Mouse (Mus musculus) embryonic facial prominence, embryonic 14.5 days (tissue): ENCODE results near the gene Pgm5. TPM values are rescaled to one million over a fixed set of nuclear protein-coding genes. Genes with fewer than 3 reads are reported as not detected.

Experiments used
- ATAC-seq: fragments of 200-750 bp; cut with Nextera tagmentation; 2 replicates; pipeline ENCODE4 v1.8.0; 2017; ENCODE audit warnings: low read depth, moderate number of reproducible peaks, moderate TSS enrichment
- DNase-seq: peaks from one replicate; pipeline ENCODE4 v3.0.0-alpha.2; 2015; ENCODE audit warnings: low spot score
- H3K27ac ChIP-seq: fragments of 300-500 bp; sonication (generic); replicated peaks from 2 replicates; pipeline ENCODE4 v1.5.1; 2014; ENCODE audit warnings: low read depth, mild to moderate bottlenecking, low read length, moderate library complexity
- H3K27me3 ChIP-seq: fragments of 300-500 bp; sonication (generic); replicated peaks from 2 replicates; pipeline ENCODE4 v1.6.1; 2014; ENCODE audit warnings: low read length; ENCODE audit not compliant: control insufficient read depth, insufficient read depth
- H3K36me3 ChIP-seq: fragments of 300-500 bp; sonication (generic); 2 replicates; pipeline ENCODE4 v1.6.1; 2014; ENCODE audit warnings: low read length, mixed read lengths; ENCODE audit not compliant: control insufficient read depth, insufficient read depth
- H3K4me1 ChIP-seq: fragments of 300-500 bp; sonication (generic); 2 replicates; pipeline ENCODE4 v1.6.1; 2014; ENCODE audit warnings: antibody characterized with exemption, low read length; ENCODE audit not compliant: control insufficient read depth, insufficient read depth
- H3K4me2 ChIP-seq: fragments of 300-500 bp; sonication (generic); 2 replicates; pipeline ENCODE4 v1.6.1; 2014; ENCODE audit warnings: low read depth, mild to moderate bottlenecking, low read length, moderate library complexity, mixed read lengths
- H3K4me3 ChIP-seq: fragments of 300-500 bp; sonication (generic); 2 replicates; pipeline ENCODE4 v1.5.1; 2014; ENCODE audit warnings: low read depth, mild to moderate bottlenecking, low read length
- H3K9ac ChIP-seq: fragments of 300-500 bp; sonication (generic); 2 replicates; pipeline ENCODE4 v1.6.1; 2014; ENCODE audit warnings: low read depth, mild to moderate bottlenecking, low read length, moderate library complexity, mixed read lengths
- H3K9me3 ChIP-seq: fragments of 300-500 bp; sonication (generic); 2 replicates; pipeline ENCODE4 v1.6.1; 2016; ENCODE audit warnings: low read length; ENCODE audit not compliant: control insufficient read depth
- WGBS: fragments of 180-500 bp; shearing (Covaris S2); extraction: QIAGEN DNeasy Blood & Tissue Kit; methylation state at CpG from one replicate; pipeline ENCODE4 v1.1.7; 2014; 5-methylcytosine and 5-hydroxymethylcytosine counted together
- polyA plus RNA-seq: library from polyadenylated mRNA; unstranded; fragments of >200 nt; fragmentation: Nextera tagmentation; extraction: Ambion mirVana; gene quantifications from 2 replicates; pipeline ENCODE4 v1.2.1, GENCODE M21; 2014

The Pgm5 gene
- polyA plus RNA-seq = 6.8 and 7.3 TPM in 2 replicates

- ATAC-seq (peak; percentile 92), DNase-seq (peak; percentile 72)
- H3K4me3 ChIP-seq = peak within 1 kb of the TSS; percentile 59
- no peaks in the 10 kb centered on the region for H3K36me3 ChIP-seq
- H3K4me1 ChIP-seq = no peaks in the 10 kb centered on the region; the same call in 1 of the 2 replicates
- 2% methylated on average over 18 of the region's 39 CpGs for WGBS
- H3K4me2 ChIP-seq = peak within 1 kb of the TSS; percentile 80
- H3K9ac ChIP-seq = peak within 1 kb of the TSS; percentile 70
- peaks cover 7% of the 10 kb centered on the region; the same call in 1 of the 2 replicates for H3K27me3 ChIP-seq
- peak within 1 kb of the TSS; percentile 56 for H3K27ac ChIP-seq
- H3K9me3 ChIP-seq = no peaks in the 10 kb centered on the region
Observed at GRCm38 (mm10) chr19:24861612-24862451, at the start of gene Pgm5. TSS of gene Pgm5 (minus strand) at chr19:24861855.

- no peak overlapping the region for H3K4me2 ChIP-seq
- 88% methylated on average over 3 of the region's 3 CpGs for WGBS
- ATAC-seq = no peak
- H3K36me3 ChIP-seq = no peaks in the 10 kb centered on the region
- no peak overlapping the region for H3K9ac ChIP-seq
- DNase-seq = no peak
- H3K27me3 ChIP-seq = peaks cover 21% of the 10 kb centered on the region
- no peaks in the 10 kb centered on the region for H3K9me3 ChIP-seq
- no peak overlapping the region for H3K4me3 ChIP-seq
- H3K4me1 ChIP-seq = no peaks in the 10 kb centered on the region
- H3K27ac ChIP-seq = no peak overlapping the region
Observed at GRCm38 (mm10) chr19:24908385-24909155, 46.9 kb upstream of the Pgm5 start.

- WGBS = 83% methylated on average over 4 of the region's 6 CpGs
- no peak overlapping the region for H3K27ac ChIP-seq
Observed at GRCm38 (mm10) chr19:24907655-24908054, 46.0 kb upstream of the Pgm5 start.

GRCm38 (mm10) chr19:24902821-24903220, 41.2 kb upstream of the Pgm5 start:
- DNase-seq (no peak), ATAC-seq (no peak)
- H3K4me2 ChIP-seq = no peak overlapping the region
- no peak overlapping the region for H3K4me3 ChIP-seq
- H3K27me3 ChIP-seq = peaks cover 76% of the 10 kb centered on the region
- no peak overlapping the region for H3K9ac ChIP-seq
- 44% methylated on average over 2 of the region's 2 CpGs for WGBS
- no peaks in the 10 kb centered on the region for H3K36me3 ChIP-seq
- H3K4me1 ChIP-seq = peaks cover 6% of the 10 kb centered on the region; the same call in 1 of the 2 replicates
- H3K27ac ChIP-seq = no peak overlapping the region
- H3K9me3 ChIP-seq = no peaks in the 10 kb centered on the region

More at GRCm38 (mm10) chr19:24907655-24908054, 46.0 kb upstream of the Pgm5 start:
- DNase-seq (no peak), ATAC-seq (no peak)
- no peak overlapping the region for H3K4me3 ChIP-seq
- no peak overlapping the region for H3K4me2 ChIP-seq
- no peaks in the 10 kb centered on the region for H3K4me1 ChIP-seq
- H3K9me3 ChIP-seq = no peaks in the 10 kb centered on the region
- peaks cover 31% of the 10 kb centered on the region for H3K27me3 ChIP-seq
- H3K9ac ChIP-seq = no peak overlapping the region
- H3K36me3 ChIP-seq = no peaks in the 10 kb centered on the region

GRCm38 (mm10) chr19:24902256-24902655, 40.6 kb upstream of the Pgm5 start:
- H3K9me3 ChIP-seq = no peaks in the 10 kb centered on the region
- ATAC-seq (no peak), DNase-seq (no peak)
- WGBS = 3% methylated on average over 2 of the region's 2 CpGs
- peaks cover 6% of the 10 kb centered on the region; the same call in 1 of the 2 replicates for H3K4me1 ChIP-seq
- H3K4me2 ChIP-seq = no peak overlapping the region
- H3K9ac ChIP-seq = no peak overlapping the region
- peaks cover 82% of the 10 kb centered on the region for H3K27me3 ChIP-seq
- no peaks in the 10 kb centered on the region for H3K36me3 ChIP-seq
- H3K27ac ChIP-seq = no peak overlapping the region
- no peak overlapping the region for H3K4me3 ChIP-seq

GRCm38 (mm10) chr19:24901666-24902065, 40.0 kb upstream of the Pgm5 start:
- 4% methylated on average over 3 of the region's 3 CpGs for WGBS
- H3K9ac ChIP-seq = no peak overlapping the region
- DNase-seq = no peak

GRCm38 (mm10) chr19:24900581-24901220, 39.0 kb upstream of the Pgm5 start, which contains the start of gene Foxd4:
TSS of gene Foxd4 (minus strand) at chr19:24901197.
- WGBS = 2% methylated on average over 25 of the region's 27 CpGs
- ATAC-seq = no peak
- H3K9me3 ChIP-seq = no peaks in the 10 kb centered on the region
- no peak within 1 kb of the TSS for H3K27ac ChIP-seq
- DNase-seq = no peak
- peak within 1 kb of the TSS; percentile 65 for H3K4me2 ChIP-seq
- H3K4me1 ChIP-seq = peaks cover 6% of the 10 kb centered on the region; the same call in 1 of the 2 replicates
- H3K36me3 ChIP-seq = no peaks in the 10 kb centered on the region
- peaks cover 91% of the 10 kb centered on the region for H3K27me3 ChIP-seq
- no peak within 1 kb of the TSS for H3K9ac ChIP-seq
- H3K4me3 ChIP-seq = peak within 1 kb of the TSS; percentile 41

More at GRCm38 (mm10) chr19:24901666-24902065, 40.0 kb upstream of the Pgm5 start:
- no peaks in the 10 kb centered on the region for H3K36me3 ChIP-seq
- H3K27ac ChIP-seq = no peak overlapping the region
- no peak overlapping the region for H3K4me3 ChIP-seq
- H3K27me3 ChIP-seq = peaks cover 88% of the 10 kb centered on the region
- no peaks in the 10 kb centered on the region for H3K9me3 ChIP-seq
- no peak for ATAC-seq
- H3K4me1 ChIP-seq = peaks cover 6% of the 10 kb centered on the region; the same call in 1 of the 2 replicates
- H3K4me2 ChIP-seq = no peak overlapping the region
